Mouse (Mus musculus): ENCODE results near the gene Arhgef2.

GRCm38 (mm10) chr3:88568615-88569014, 37.2 kb upstream of the Arhgef2 start:
- TF ChIP-seq GATA1 (IDR thresholded peaks at IDR 0.05; ENCODE audit: borderline replicate concordance, low read length) (no peak), FLI1 (IDR thresholded peaks at IDR 0.05; ENCODE audit: low read length) (no peak)
